Mouse (Mus musculus) ES-Bruce4 (cell line): ENCODE data around the gene Klk1b26. TPM values are rescaled to one million over a fixed set of nuclear protein-coding genes. Genes with fewer than 3 reads are reported as not detected.
"Not testable (repeated sequence)": the region's sequence is repeated elsewhere in the genome, so short reads cannot be mapped to it uniquely, and the experiment has no call there.

Experiments
- H3K27ac ChIP-seq: 2 replicates; pipeline ENCODE4 v1.5.1; 2012; ENCODE audit warnings: low read length, inconsistent platforms; ENCODE audit not compliant: insufficient read depth
- H3K27me3 ChIP-seq: 2 replicates; pipeline ENCODE4 v1.6.1; 2012; ENCODE audit warnings: mild to moderate bottlenecking, low read length, inconsistent platforms; ENCODE audit not compliant: control insufficient read depth, poor library complexity, insufficient read depth, severe bottlenecking
- H3K36me3 ChIP-seq: 2 replicates; pipeline ENCODE4 v1.6.1; 2012; ENCODE audit warnings: inconsistent platforms, mild to moderate bottlenecking, low read length, moderate library complexity; ENCODE audit not compliant: control insufficient read depth, poor library complexity, insufficient read depth, severe bottlenecking
- H3K4me1 ChIP-seq: one replicate; pipeline ENCODE4 v1.8.1; 2011; ENCODE audit warnings: low read length; ENCODE audit not compliant: control insufficient read depth, insufficient read depth
- H3K4me3 ChIP-seq: 2 replicates; pipeline ENCODE4 v1.5.1; 2011; ENCODE audit warnings: low read depth, mild to moderate bottlenecking, low read length
- H3K9ac ChIP-seq: 2 replicates; pipeline ENCODE4 v1.6.1; 2012; ENCODE audit warnings: low read depth, mild to moderate bottlenecking, inconsistent platforms; ENCODE audit not compliant: poor library complexity, severe bottlenecking
- H3K9me3 ChIP-seq: replicated peaks from 2 replicates; pipeline ENCODE4 v1.6.1; 2012; ENCODE audit warnings: mild to moderate bottlenecking, low read length, inconsistent platforms; ENCODE audit not compliant: control insufficient read depth, poor library complexity, insufficient read depth, severe bottlenecking
- CTCF ChIP-seq: IDR thresholded peaks from one replicate; pipeline ENCODE4 v1.8.1; 2011; ENCODE audit warnings: low read depth, low read length
- EP300 ChIP-seq: IDR thresholded peaks from 2 replicates; pipeline ENCODE4 v1.6.1; 2011; ENCODE audit warnings: low read depth, low read length; ENCODE audit not compliant: insufficient read depth
- POLR2A ChIP-seq: IDR thresholded peaks from one replicate; pipeline ENCODE4 v1.8.1; 2011; ENCODE audit warnings: low read length; ENCODE audit not compliant: insufficient read depth
- polyA plus RNA-seq: library from polyadenylated mRNA; stranded (reverse); fragments of >200 nt; gene quantifications from 2 replicates; pipeline ENCODE4 v1.2.4, GENCODE M21; 2011; ENCODE audit warnings: low read depth; ENCODE audit not compliant: missing spikeins, insufficient read depth, insufficient read length

The Klk1b26 gene
- polyA plus RNA-seq, result not detected in 2 replicates

DNA sequence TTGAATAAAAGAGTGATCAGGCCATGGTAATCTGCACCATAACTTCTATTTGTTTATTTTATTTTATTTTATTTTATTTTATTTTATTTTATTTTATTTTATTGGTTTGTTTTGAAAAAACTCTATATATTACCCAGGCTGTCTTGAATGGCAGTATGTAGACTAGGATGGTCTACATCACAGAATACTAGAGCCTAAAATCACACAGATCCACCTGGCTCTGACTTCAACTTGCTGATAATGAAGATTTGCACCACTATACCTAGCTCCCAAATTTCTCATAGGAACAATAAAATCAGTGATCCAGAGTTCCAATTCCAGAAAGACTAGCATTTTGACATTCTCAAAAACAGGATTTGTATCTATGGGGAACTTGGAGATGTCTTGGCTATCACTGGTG lies at the start of gene Klk1b26:
TSS of gene Klk1b26 (plus strand) at position 301 of the 400 bp plus-strand sequence.
- H3K27me3 ChIP-seq, H3K36me3 ChIP-seq, H3K9me3 ChIP-seq, H3K9ac ChIP-seq, H3K4me1 ChIP-seq, H3K4me3 ChIP-seq, H3K27ac ChIP-seq: not testable (repeated sequence)

DNA sequence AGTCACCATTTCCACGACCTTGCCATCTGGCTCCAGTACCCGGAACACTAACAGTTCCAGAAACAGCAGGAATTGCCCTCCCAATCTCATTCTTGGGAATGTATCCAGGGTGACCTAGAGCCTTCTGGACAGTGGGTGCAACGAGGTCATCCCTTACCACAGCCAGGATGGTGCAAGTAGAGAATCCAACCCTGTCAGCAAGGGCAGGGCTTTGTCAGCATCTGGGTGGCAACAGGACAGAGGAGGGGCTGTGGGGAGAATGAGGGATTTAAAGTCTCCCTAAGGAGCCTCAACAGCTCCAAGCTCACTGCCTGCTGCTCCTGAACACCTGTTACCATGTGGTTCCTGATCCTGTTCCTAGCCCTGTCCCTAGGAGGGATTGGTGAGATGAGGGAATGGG lies 45.5 kb upstream of the Klk1b26 start, which contains the start of gene Klk1b1:
TSS of gene Klk1b1 (plus strand) at position 301 of the 400 bp plus-strand sequence.
- Histone ChIP-seq H3K4me1 (no peaks in the 10 kb centered on the region), H3K27me3 (no peaks in the 10 kb centered on the region), H3K27ac (no peak within 1 kb of the TSS), H3K9me3 (no peaks in the 10 kb centered on the region), H3K9ac (no peak within 1 kb of the TSS), H3K36me3 (no peaks in the 10 kb centered on the region), H3K4me3 (no peak within 1 kb of the TSS)
- TF ChIP-seq EP300, result no peak
- no peak for TF ChIP-seq CTCF
- TF ChIP-seq POLR2A, result no peak

DNA sequence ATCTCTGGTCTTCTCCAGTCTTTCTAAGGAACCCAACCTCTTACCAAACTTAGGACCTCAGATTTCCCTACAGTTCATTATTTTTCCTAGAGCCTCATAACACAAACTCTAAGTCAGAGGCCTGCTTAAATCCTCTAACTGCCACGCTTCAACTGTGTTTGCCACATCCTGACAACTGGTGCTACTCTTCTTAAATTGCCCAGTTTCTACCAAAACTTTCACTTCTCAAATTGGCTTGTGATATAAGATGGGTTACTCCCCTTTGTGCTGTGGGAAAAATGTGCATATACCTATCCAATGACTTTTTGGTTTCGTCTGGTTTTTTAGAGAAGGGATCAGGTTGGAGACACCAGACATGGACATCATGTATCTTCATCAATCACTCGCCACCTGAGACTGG lies 44.9 kb upstream of the Klk1b26 start:
- Histone ChIP-seq H3K27ac (no peak overlapping the region), H3K27me3 (no peaks in the 10 kb centered on the region), H3K36me3 (no peaks in the 10 kb centered on the region), H3K9me3 (no peaks in the 10 kb centered on the region), H3K4me3 (no peak overlapping the region), H3K4me1 (no peaks in the 10 kb centered on the region), H3K9ac (no peak overlapping the region)
- TF ChIP-seq POLR2A, result no peak
- TF ChIP-seq EP300, result no peak
- TF ChIP-seq CTCF, result no peak

DNA sequence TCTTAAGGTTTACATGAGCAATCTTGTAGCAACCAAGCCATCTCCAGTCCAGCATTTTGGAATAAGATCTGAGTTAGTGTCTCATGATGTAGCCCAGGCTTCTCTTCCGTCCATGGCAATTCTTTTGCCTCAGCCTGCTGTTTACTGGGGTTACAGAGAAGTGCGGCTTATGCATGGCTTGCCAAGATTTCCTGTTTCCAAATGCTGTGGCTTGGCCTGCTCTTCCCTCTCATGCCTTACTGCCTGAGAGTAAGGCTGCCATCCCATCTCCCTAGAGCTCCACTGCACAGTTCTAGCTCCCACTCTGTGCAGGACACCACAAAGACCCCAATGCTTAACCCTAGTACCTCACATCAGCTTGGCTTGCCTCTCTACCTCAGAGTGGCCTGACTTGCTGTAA lies 44.4 kb upstream of the Klk1b26 start:
- Histone ChIP-seq H3K9me3 (no peaks in the 10 kb centered on the region), H3K27ac (no peak overlapping the region), H3K4me1 (no peaks in the 10 kb centered on the region)

DNA sequence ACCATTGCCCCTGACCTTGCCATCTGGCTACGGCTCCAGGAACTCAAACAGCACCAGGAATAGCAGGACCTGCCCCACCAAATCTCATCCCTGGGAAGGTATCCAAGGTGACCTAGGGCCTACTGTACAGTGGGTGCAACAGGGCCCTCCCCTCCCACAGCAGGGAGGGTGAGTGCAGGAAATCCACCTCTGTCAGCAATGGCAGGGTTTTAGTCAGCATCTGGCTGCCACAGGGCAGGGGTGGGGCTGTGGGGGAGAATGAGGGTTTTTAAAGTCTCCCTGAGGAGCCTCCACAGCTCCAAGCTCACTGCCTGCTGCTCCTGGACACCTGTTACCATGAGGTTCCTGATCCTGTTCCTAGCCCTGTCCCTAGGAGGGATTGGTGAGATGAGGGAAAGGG lies 36.2 kb upstream of the Klk1b26 start, which contains the start of gene Klk1b9:
TSS of gene Klk1b9 (plus strand) at position 301 of the 400 bp plus-strand sequence.
- H3K27me3 ChIP-seq, H3K27ac ChIP-seq, H3K36me3 ChIP-seq, H3K4me1 ChIP-seq, H3K9me3 ChIP-seq, H3K9ac ChIP-seq, H3K4me3 ChIP-seq: not testable (repeated sequence)

More for the DNA sequence above, 44.4 kb upstream of the Klk1b26 start:
- Histone ChIP-seq H3K27me3 (no peaks in the 10 kb centered on the region), H3K4me3 (no peak overlapping the region), H3K36me3 (no peaks in the 10 kb centered on the region), H3K9ac (no peak overlapping the region)
- no peak for TF ChIP-seq EP300
- no peak for TF ChIP-seq CTCF
- TF ChIP-seq POLR2A, result no peak

DNA sequence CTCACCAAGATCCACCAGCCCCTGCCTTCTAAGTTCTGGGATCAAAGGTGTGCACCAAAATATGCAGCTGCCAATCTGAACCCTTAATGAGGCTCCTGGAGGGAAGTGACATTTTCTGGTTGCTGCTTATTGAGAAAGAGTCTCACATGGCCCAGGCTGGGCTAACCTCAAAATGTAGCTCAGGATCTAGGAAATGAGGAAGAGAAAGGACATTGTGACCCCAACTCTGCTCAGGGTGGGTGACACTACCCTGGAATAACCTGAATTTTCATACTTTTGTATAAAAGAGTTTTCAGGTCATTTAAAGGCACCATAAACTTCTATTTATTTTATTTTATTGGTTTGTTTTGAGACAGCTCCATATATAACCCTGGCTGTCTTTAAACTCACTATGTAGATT lies 26.3 kb upstream of the Klk1b26 start:
- Histone ChIP-seq H3K4me3 (no peak overlapping the region), H3K27ac (no peak overlapping the region), H3K27me3 (no peaks in the 10 kb centered on the region), H3K9me3 (no peaks in the 10 kb centered on the region), H3K9ac (no peak overlapping the region), H3K36me3 (no peaks in the 10 kb centered on the region), H3K4me1 (no peaks in the 10 kb centered on the region)
- TF ChIP-seq CTCF (no peak), EP300 (no peak), POLR2A (no peak)

DNA sequence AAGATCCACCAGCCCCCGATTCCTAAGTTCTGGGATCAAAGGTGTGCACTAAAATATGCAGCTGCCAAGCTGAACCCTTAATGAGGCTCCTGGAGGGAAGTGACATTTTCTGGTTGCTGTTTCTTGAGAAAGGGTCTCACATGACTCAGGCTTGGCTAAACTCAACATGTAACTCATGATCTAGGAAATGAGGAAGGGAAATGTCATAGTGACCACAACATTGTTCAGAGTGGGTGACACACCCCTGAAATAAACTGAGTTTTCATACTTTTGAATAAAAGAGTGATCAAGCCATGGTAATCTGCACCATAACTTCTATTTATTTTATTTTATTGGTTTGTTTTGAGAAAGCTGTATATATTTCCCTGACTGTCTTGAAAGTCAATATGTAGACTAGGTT lies 17.1 kb upstream of the Klk1b26 start:
- not testable (repeated sequence) for H3K36me3 ChIP-seq, H3K4me3 ChIP-seq, H3K9me3 ChIP-seq, H3K9ac ChIP-seq, H3K27me3 ChIP-seq, H3K4me1 ChIP-seq, H3K27ac ChIP-seq

DNA sequence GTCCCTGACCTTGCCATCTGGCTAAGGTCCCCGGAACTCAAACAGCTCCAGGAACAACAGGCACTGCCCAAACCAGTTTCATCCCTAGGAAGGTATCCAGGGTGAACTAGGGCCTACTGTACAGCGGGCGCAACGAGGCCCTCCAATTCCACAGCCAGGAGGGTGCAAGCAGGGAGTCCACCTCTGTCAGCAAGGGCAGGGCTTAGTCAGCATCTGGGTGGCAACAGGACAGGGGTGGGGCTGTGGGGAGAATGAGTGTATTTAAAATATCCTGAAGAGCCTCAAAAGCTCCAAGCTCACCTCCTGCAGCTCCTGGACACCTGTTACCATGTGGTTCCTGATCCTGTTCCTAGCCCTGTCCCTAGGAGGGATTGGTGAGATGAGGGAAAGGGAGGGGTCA lies 16.4 kb upstream of the Klk1b26 start, which contains the start of gene Klk1b11:
TSS of gene Klk1b11 (plus strand) at position 301 of the 400 bp plus-strand sequence.
- H3K4me1 ChIP-seq, H3K9me3 ChIP-seq, H3K27ac ChIP-seq, H3K27me3 ChIP-seq, H3K4me3 ChIP-seq, H3K36me3 ChIP-seq, H3K9ac ChIP-seq: not testable (repeated sequence)
